Mouse (Mus musculus) midbrain, embryonic 12.5 days (tissue): ENCODE results near the gene Tuba4a. TPM values are rescaled to one million over a fixed set of nuclear protein-coding genes. Genes with fewer than 3 reads are reported as not detected.

Source experiments
- ATAC-seq: fragments of 200-750 bp; cut with Nextera tagmentation; 2 replicates; pipeline ENCODE4 v1.8.0; 2017; ENCODE audit warnings: low read depth, moderate TSS enrichment, moderate library complexity; ENCODE audit not compliant: low FRiP score
- H3K27ac ChIP-seq: fragments of 300-500 bp; sonication (generic); replicated peaks from 2 replicates; pipeline ENCODE4 v1.5.1; 2016; ENCODE audit warnings: mild to moderate bottlenecking
- H3K27me3 ChIP-seq: fragments of 300-500 bp; sonication (generic); 2 replicates; pipeline ENCODE4 v1.6.1; 2016; ENCODE audit warnings: mild to moderate bottlenecking
- H3K36me3 ChIP-seq: fragments of 300-500 bp; sonication (generic); 2 replicates; pipeline ENCODE4 v1.6.1; 2016
- H3K4me1 ChIP-seq: fragments of 300-500 bp; sonication (generic); 2 replicates; pipeline ENCODE4 v1.6.1; 2016
- H3K4me2 ChIP-seq: fragments of 300-500 bp; sonication (generic); replicated peaks from 2 replicates; pipeline ENCODE4 v1.6.1; 2016; ENCODE audit warnings: mild to moderate bottlenecking, moderate library complexity
- H3K4me3 ChIP-seq: fragments of 300-500 bp; sonication (generic); 2 replicates; pipeline ENCODE4 v1.5.1; 2016; ENCODE audit warnings: mild to moderate bottlenecking
- H3K9ac ChIP-seq: fragments of 300-500 bp; sonication (generic); replicated peaks from 2 replicates; pipeline ENCODE4 v1.6.1; 2016; ENCODE audit warnings: mild to moderate bottlenecking, moderate library complexity
- H3K9me3 ChIP-seq: fragments of 300-500 bp; sonication (generic); 2 replicates; pipeline ENCODE4 v1.6.1; 2016; ENCODE audit warnings: mild to moderate bottlenecking
- WGBS: fragments of 180-500 bp; shearing (Covaris S2); methylation state at CpG from one replicate; pipeline ENCODE4 v1.1.7; 2016; 5-methylcytosine and 5-hydroxymethylcytosine counted together
- microRNA-seq: library from miRNA; unstranded; fragments of <30 nt; microRNA quantifications from one replicate; pipeline ENCODE4, GENCODE M21; 2017
- polyA plus RNA-seq: library from polyadenylated mRNA; unstranded; fragments of >200 nt; fragmentation: Nextera tagmentation; extraction: Ambion mirVana; gene quantifications from 2 replicates; pipeline ENCODE4 v1.2.1, GENCODE M21; 2016

Gene Tuba4a
- polyA plus RNA-seq, 1 experiment from 2014 or later: 5.9 TPM

DNA sequence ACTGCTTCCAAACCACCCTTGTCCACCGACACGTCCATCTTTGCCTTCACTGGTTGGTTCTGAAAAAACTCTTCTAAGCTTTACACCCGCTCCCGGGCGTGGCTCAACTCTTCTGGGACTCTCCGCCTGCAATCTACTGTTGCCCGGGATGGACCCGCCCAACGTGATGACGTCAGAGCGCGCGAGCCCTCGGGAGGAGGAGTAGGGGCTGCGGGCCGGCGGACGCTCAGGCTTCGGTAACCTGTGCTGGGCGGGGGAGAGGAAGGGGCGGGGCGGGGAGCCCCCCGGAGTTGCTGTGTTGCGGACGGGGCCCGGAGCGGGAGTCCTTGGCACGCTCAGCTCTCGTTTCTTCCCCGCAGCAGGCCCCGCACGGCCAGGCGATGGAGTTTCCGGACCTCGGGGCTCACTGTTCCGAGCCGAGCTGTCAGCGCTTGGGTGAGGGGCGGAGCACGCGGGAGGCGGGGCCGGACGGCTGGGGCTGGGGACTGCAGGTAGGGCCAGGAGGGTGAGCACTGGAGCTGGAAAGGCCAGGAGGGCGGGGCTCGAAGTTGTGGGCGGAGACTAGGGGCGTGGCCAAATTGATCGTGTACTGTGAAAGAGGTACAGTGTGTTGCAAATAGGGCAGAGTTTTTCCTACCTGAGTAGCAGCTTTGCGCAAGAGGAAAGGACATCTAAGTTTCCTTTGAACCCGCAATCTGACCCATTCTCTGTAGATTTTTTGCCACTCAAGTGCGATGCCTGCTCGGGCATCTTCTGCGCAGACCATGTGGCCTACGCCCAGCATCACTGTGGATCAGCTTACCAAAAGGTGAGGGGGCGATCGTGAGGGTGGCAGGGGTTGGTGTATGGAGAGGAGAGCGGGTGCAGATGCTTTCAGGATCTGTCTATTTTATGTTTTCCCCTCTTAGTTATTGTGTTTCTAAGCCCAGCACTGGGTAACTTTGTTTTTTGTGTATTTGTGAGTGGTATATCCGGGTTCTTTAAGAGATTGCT, 50.9 kb downstream of the Tuba4a start, which contains the start of gene Zfand2b:
TSS of gene Zfand2b (plus strand) at position 175 of the 993 bp plus-strand sequence.
- no peaks in the 10 kb centered on the region for H3K27me3 ChIP-seq
- H3K27ac ChIP-seq: peak within 1 kb of the TSS; percentile 79
- WGBS: under 1% methylated on average over 59 of the region's 59 CpGs
- ATAC-seq: peak; percentile 96
- H3K4me1 ChIP-seq: peaks cover 10% of the 10 kb centered on the region
- H3K4me2 ChIP-seq: peak within 1 kb of the TSS; percentile 65
- H3K9ac ChIP-seq: peak within 1 kb of the TSS; percentile 52
- H3K9me3 ChIP-seq: no peaks in the 10 kb centered on the region
- H3K4me3 ChIP-seq: peak within 1 kb of the TSS; percentile 60
- H3K36me3 ChIP-seq: peaks cover 40% of the 10 kb centered on the region

DNA sequence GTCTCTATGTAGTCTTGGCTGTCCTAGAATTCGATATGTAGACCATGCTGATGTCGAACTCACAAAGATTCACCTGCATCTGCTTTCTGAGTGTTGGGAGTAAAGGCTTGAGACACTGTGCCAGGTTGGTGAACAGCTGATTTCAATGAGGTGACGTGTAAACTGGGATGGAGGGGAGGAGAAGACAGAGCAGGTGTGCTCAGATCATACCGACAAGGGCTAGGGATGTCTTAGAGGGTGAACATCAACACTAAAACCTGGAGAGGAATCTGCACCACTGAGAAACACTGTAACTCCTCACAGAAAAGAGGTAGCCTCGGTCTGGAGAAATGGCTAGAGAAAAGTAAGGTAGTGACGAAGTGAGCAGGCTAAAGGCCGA, 51.6 kb downstream of the Tuba4a start:
- Histone ChIP-seq H3K27me3 (no peaks in the 10 kb centered on the region), H3K9ac (no peak overlapping the region; the same call in 1 of the 2 replicates), H3K9me3 (no peaks in the 10 kb centered on the region), H3K4me1 (peaks cover 10% of the 10 kb centered on the region), H3K4me3 (peak overlapping the region; percentile 60), H3K4me2 (peak overlapping the region; percentile 65), H3K27ac (0 out of 2 replicates have a peak overlapping the region, but pooled peaks have one; percentile 79), H3K36me3 (peaks cover 33% of the 10 kb centered on the region)
- 11% methylated on average over 7 of the region's 7 CpGs for WGBS
- peak; percentile 42 for ATAC-seq

Small RNAs within 50 kb of the gene (microRNA-seq; reads per million reads assigned to microRNA genes)
- gene Gm27943: not detected

Other genes starting within 250 kb of the Tuba4a start
- 11.7 and 13.0 TPM in 2 replicates for gene Nhej1, start 94.7 kb downstream of the Tuba4a start, polyA plus RNA-seq
- gene Slc23a3, start 86.0 kb downstream of the Tuba4a start, polyA plus RNA-seq: 0.11 TPM in 1 of 2 replicates, not detected in the other
- gene Cnppd1, start 77.2 kb downstream of the Tuba4a start, polyA plus RNA-seq: 64.3 and 69.4 TPM in 2 replicates
- gene Retreg2, start 77.1 kb downstream of the Tuba4a start, polyA plus RNA-seq: 81.3 and 86.6 TPM in 2 replicates
- 34.1 and 36.8 TPM in 2 replicates for gene Zfand2b, start 51.2 kb downstream of the Tuba4a start, polyA plus RNA-seq
- gene Abcb6, start 39.5 kb downstream of the Tuba4a start, polyA plus RNA-seq: 32.0 and 32.6 TPM in 2 replicates
- gene Ankzf1, start 27.7 kb downstream of the Tuba4a start, polyA plus RNA-seq: 22.6 and 23.4 TPM in 2 replicates
- 34.8 and 35.5 TPM in 2 replicates for gene Atg9a, start 27.7 kb downstream of the Tuba4a start, polyA plus RNA-seq
- gene Glb1l, start 9.1 kb downstream of the Tuba4a start, polyA plus RNA-seq: 23.2 and 25.7 TPM in 2 replicates
- gene Stk16, start 9.0 kb downstream of the Tuba4a start, polyA plus RNA-seq: 124 and 135 TPM in 2 replicates
- gene A630095N17Rik, start 12.2 kb upstream of the Tuba4a start, polyA plus RNA-seq: not detected in 2 replicates
- 45.6 and 46.0 TPM in 2 replicates for gene Dnajb2, start 16.5 kb upstream of the Tuba4a start, polyA plus RNA-seq
- gene Ptprn, start 44.6 kb upstream of the Tuba4a start, polyA plus RNA-seq: 9.3 and 12.1 TPM in 2 replicates
- gene Resp18, start 58.5 kb upstream of the Tuba4a start, polyA plus RNA-seq: 37.5 and 46.2 TPM in 2 replicates
- gene Dnpep, start 98.1 kb upstream of the Tuba4a start, polyA plus RNA-seq: 154 and 176 TPM in 2 replicates
- 0.93 and 1.2 TPM in 2 replicates for gene Des, start 140.5 kb upstream of the Tuba4a start, polyA plus RNA-seq
- 12.9 and 14.5 TPM in 2 replicates for gene Speg, start 155.4 kb upstream of the Tuba4a start, polyA plus RNA-seq
- gene Gmppa, start 216.1 kb upstream of the Tuba4a start, polyA plus RNA-seq: 59.7 and 69.4 TPM in 2 replicates
- gene Asic4, start 230.6 kb upstream of the Tuba4a start, polyA plus RNA-seq: 45.0 and 47.7 TPM in 2 replicates